Mouse (Mus musculus) embryonic fibroblast, embryonic 13.5 days (primary cell): ENCODE measurements around the gene March6. TPM values are rescaled to one million over a fixed set of nuclear protein-coding genes. Genes with fewer than 3 reads are reported as not detected.
A peak's percentile ranks its signal among the peaks of the same experiment; 100 is the strongest.

Source experiments
- H3K27ac ChIP-seq: 2 replicates; pipeline ENCODE4 v1.5.1; 2012; ENCODE audit warnings: low read length, control low read depth, inconsistent platforms; ENCODE audit not compliant: insufficient read depth
- H3K4me1 ChIP-seq: 2 replicates; pipeline ENCODE4 v1.6.1; 2011; ENCODE audit warnings: low read length; ENCODE audit not compliant: control insufficient read depth, insufficient read depth
- H3K4me3 ChIP-seq: 2 replicates; pipeline ENCODE4 v1.5.1; 2011; ENCODE audit warnings: mild to moderate bottlenecking, control low read depth, low read length; ENCODE audit not compliant: insufficient read depth
- CTCF ChIP-seq: IDR thresholded peaks from 2 replicates; pipeline ENCODE4 v1.5.1; 2011; ENCODE audit warnings: mild to moderate bottlenecking, control low read depth, low read length, moderate library complexity, borderline replicate concordance; ENCODE audit not compliant: insufficient read depth
- POLR2A ChIP-seq: IDR thresholded peaks from 2 replicates; pipeline ENCODE4 v1.6.1; 2011; ENCODE audit warnings: low read depth, mild to moderate bottlenecking, control low read depth, low read length, moderate library complexity
- polyA plus RNA-seq: library from polyadenylated mRNA; stranded (reverse); fragments of >200 nt; gene quantifications from 2 replicates; pipeline ENCODE4 v1.2.4, GENCODE M21; 2011; ENCODE audit warnings: low read depth; ENCODE audit not compliant: missing spikeins, insufficient read length

Gene March6
- 39.2 and 42.7 TPM in 2 replicates for polyA plus RNA-seq

DNA sequence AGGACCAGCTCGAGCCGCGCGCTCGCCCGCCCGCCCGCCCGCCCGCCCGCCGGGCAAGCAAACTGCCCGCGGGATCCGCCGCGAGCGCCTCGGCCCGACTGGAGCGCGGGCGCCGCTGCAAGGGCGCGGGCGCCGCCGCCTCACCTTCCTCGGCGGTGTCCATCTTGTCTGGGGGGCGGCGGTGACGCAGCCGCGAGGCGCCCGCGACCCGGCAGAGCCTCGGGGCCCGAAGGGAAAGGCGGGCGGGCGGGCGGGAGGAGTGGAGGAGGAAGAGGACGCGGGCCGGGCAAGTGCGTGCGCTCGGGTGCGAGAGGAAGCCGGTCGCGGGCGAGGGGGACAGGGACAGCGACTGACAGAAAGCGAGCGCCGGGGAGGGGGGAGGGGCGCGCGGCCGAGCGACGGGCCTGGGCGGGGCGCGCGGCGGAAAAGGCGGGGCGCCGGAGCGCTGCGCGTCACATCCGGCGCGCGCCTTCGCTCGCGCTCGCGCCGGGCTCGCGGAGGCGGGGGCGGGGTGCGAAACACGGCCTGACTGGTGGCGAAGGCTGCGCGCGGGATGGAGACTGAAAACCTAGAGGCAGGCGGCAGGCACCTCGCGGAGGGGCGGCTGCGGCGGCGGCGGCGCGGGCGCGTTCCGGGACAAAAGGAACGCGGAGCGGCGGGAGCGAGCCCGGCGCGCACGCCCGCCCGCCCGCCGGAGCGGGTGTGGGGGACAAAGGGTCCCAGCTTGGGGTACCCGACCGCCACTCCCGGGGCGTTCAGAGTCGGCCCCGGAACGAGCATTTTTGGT, at the start of gene March6:
March6 (minus strand) TSS at position 395 of the 787 bp plus-strand sequence.
- H3K27ac ChIP-seq, result peak within 1 kb of the TSS; percentile 93
- H3K4me3 ChIP-seq, result peak within 1 kb of the TSS; percentile 95
- peak; percentile 75 for TF ChIP-seq POLR2A
- no peak for TF ChIP-seq CTCF
- peaks cover 3% of the 10 kb centered on the region; the same call in 1 of the 2 replicates for H3K4me1 ChIP-seq

DNA sequence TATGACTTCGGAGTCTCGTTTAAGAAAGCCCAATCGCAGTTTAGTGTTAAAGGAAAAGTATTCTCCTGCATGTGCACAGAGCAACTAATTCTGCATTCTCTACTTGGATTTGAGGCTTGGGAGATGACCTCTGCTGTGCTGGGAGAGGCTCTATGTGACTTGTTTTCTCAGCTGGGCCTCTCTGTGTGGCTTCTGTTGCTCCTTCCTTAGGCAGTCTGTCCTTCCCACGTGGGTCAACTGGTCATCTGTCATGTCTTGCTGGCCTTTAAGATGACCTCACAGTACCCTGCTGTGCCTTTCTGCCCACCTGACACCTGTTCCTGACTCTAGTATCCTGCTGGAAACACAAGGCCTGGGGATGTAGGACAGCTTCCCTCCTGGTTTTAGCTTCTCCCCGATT, 45.2 kb upstream of the March6 start:
- TF ChIP-seq CTCF, result no peak
- no peak for TF ChIP-seq POLR2A
- H3K27ac ChIP-seq, result no peak overlapping the region
- H3K4me1 ChIP-seq, result no peaks in the 10 kb centered on the region
- no peak overlapping the region for H3K4me3 ChIP-seq

- H3K4me1 ChIP-seq, result no peaks in the 10 kb centered on the region
- TF ChIP-seq POLR2A (no peak), CTCF (no peak)
- H3K4me3 ChIP-seq, result no peak overlapping the region
- no peak overlapping the region for H3K27ac ChIP-seq
Observed at GRCm38 (mm10) chr15:31573692-31574091, 42.8 kb upstream of the March6 start.

- H3K4me3 ChIP-seq, result no peak overlapping the region
- no peak overlapping the region for H3K27ac ChIP-seq
- H3K4me1 ChIP-seq, result no peaks in the 10 kb centered on the region; the same call in 1 of the 2 replicates
- TF ChIP-seq CTCF (no peak), POLR2A (no peak)
Observed at GRCm38 (mm10) chr15:31573287-31573686, 42.4 kb upstream of the March6 start.

- no peaks in the 10 kb centered on the region; the same call in 1 of the 2 replicates for H3K4me1 ChIP-seq
- H3K4me3 ChIP-seq, result no peak overlapping the region
- TF ChIP-seq CTCF (no peak), POLR2A (no peak)
- H3K27ac ChIP-seq, result no peak overlapping the region
Observed at GRCm38 (mm10) chr15:31571906-31572722, 41.3 kb upstream of the March6 start.

GRCm38 (mm10) chr15:31570959-31571358, 40.1 kb upstream of the March6 start:
- TF ChIP-seq CTCF, result no peak
- no peak for TF ChIP-seq POLR2A
- H3K4me3 ChIP-seq, result no peak overlapping the region
- no peak overlapping the region for H3K27ac ChIP-seq
- H3K4me1 ChIP-seq, result no peaks in the 10 kb centered on the region; the same call in 1 of the 2 replicates

DNA sequence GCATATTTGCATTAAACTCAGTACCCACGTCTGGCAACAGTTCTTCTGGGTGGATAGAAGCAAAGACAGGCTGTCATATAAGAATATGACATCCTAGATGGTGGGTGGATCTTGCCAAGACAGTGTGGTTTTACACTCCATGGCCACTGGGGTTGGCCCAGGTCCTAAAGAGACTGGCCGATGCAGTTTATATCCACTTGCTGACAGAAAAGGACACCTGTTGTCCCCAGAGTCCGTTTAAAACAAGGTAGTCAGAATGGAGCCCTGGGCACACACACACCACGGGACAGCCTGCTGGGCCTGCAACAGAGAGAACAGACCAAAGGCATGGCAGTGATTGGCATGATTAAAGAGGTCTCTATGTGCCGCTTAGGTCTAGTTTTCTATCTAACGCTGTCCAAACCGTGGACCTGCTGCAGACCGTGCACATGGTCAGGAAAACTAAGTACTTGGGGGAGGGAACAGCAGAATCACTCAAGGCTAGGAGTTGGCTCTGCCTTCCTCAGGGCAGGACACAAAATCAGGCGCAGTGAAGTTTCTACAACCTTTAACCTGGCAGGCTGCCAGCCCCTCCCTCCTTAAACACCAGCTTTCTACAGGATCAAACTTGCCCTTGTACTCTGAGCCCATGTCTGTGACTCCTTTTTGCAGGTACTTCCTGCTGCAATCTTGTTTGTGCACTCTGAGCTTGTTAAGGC, 38.6 kb upstream of the March6 start:
- H3K4me3 ChIP-seq, result no peak overlapping the region
- no peak overlapping the region for H3K27ac ChIP-seq
- H3K4me1 ChIP-seq, result no peaks in the 10 kb centered on the region; the same call in 1 of the 2 replicates
- TF ChIP-seq CTCF (no peak), POLR2A (no peak)

DNA sequence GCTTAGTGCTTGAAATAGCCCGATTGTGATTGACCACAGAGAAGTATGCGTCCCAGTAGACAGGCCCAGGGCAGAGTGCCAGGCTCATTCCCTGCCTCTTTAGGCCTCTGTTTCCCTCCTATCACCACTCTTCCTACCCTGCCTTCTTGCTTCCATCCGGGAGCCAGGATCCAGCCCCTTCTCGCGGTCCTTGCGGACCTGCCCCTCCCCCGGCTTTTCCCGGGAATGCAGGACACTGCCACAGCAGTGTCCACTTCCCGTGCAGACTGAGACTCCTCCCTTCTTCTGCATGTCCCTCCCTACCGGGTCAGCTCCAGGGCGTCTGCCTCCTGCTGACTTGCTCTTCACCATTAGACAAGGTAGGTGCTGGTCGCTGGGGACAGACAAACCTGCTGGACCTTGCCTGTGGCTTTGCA, 37.7 kb upstream of the March6 start:
- Histone ChIP-seq H3K4me3 (no peak overlapping the region), H3K4me1 (no peaks in the 10 kb centered on the region; the same call in 1 of the 2 replicates), H3K27ac (no peak overlapping the region)
- no peak for TF ChIP-seq POLR2A
- no peak for TF ChIP-seq CTCF

DNA sequence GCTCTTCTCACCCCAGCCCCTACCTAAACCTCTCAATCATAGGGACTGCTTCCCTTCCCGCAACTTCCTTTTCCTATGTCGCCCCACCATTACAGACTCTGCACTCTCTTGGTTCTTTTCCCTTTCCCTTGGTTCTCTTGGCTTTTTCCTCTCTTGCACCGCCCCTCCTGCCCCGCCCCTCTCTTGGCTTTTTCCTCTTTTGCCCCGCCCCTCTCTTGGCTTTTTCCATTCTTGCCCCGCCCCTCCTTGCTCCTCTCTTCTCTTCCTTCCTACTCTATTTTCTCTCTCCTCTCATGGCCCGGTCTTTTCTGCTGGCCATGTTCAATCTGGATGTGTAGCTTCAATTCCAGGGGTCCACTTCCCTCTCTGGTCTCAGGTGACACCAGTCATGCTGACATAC, 36.6 kb upstream of the March6 start:
- no peak overlapping the region for H3K4me3 ChIP-seq
- no peaks in the 10 kb centered on the region; the same call in 1 of the 2 replicates for H3K4me1 ChIP-seq
- no peak for TF ChIP-seq CTCF
- no peak for TF ChIP-seq POLR2A
- H3K27ac ChIP-seq, result no peak overlapping the region

DNA sequence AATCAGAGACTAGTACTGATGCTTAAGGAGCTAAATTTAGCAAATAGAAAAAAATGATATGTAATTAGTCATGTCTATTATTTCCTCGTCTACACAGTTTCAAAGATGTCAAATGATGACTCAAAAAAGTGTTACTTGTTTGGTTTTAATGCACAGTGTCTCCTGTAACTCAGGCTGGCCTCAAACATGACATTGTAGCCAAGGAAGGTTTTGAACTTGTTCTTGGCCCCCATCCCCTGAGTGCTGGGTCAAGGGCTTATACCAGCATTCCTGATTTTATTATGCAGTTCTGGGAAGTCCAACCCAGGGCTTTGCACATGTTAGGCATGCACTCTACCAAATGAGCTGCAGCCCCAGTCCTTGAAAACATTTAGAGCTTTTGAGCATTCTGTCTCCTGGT, 34.9 kb upstream of the March6 start:
- TF ChIP-seq CTCF (no peak), POLR2A (no peak)
- Histone ChIP-seq H3K4me3 (no peak overlapping the region), H3K4me1 (no peaks in the 10 kb centered on the region; the same call in 1 of the 2 replicates), H3K27ac (no peak overlapping the region)
